Mouse (Mus musculus): ENCODE data around the gene Prkcd.

DNA sequence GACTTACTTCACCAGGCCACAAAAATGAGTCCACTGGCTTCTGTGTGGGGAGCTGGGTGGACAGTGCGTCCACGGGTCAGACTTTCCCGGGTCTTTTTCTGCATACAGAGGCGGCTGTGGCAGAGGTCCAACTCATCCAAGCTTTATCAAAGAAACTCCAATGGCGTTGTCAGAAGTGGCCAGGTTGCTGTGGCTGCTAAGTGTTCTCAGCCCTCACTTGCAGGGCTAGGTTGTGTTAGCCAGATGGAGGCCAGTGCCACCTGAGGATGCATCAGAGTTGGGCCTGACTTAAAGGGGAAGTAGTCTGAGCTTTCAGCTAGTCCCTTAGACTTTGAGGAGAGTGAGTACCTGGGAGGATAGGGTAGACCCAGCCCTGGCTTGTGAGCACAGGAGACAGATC is 74.5 kb downstream of the Prkcd start:
- no peak for TF ChIP-seq POLR2A (IDR thresholded peaks at IDR 0.05; ENCODE audit: insufficient read length, low read depth)
- no peak for TF ChIP-seq E2F4 (IDR thresholded peaks at IDR 0.05; ENCODE audit: insufficient read depth)
- TF ChIP-seq USF1 (IDR thresholded peaks at IDR 0.05; ENCODE audit: low read depth): no peak
- no peak for TF ChIP-seq CEBPB (IDR thresholded peaks at IDR 0.05; ENCODE audit: insufficient read depth, poor library complexity, severe bottlenecking)
- TF ChIP-seq MAX (IDR thresholded peaks at IDR 0.05; ENCODE audit: low read depth): no peak
- TF ChIP-seq TCF12 (IDR thresholded peaks at IDR 0.05; ENCODE audit: insufficient read depth, poor library complexity, severe bottlenecking): no peak
- TF ChIP-seq REST (IDR thresholded peaks at IDR 0.05; ENCODE audit: insufficient read depth, insufficient read length): no peak
- no peak for TF ChIP-seq MYOG (IDR thresholded peaks at IDR 0.05; ENCODE audit: control insufficient read depth in 1 of 3, insufficient read depth in 1 of 3, insufficient read length in 2 of 3, low read depth in 2 of 3)
- TF ChIP-seq MYOD1 (IDR thresholded peaks at IDR 0.05; ENCODE audit: control insufficient read depth in 1 of 3, insufficient read length in 2 of 3, low read depth in 2 of 3): no peak
- TF ChIP-seq TCF3 (IDR thresholded peaks at IDR 0.05; ENCODE audit: insufficient read length, low read depth): no peak

All from myocyte (in vitro differentiated cells).